Mouse (Mus musculus) ES-Bruce4 (cell line): ENCODE measurements around the gene Pcnx.

Experiments
- CTCF ChIP-seq: IDR thresholded peaks from one replicate; pipeline ENCODE4 v1.8.1; 2011; ENCODE audit warnings: low read depth, low read length
- EP300 ChIP-seq: IDR thresholded peaks from 2 replicates; pipeline ENCODE4 v1.6.1; 2011; ENCODE audit warnings: low read depth, low read length; ENCODE audit not compliant: insufficient read depth
- POLR2A ChIP-seq: IDR thresholded peaks from one replicate; pipeline ENCODE4 v1.8.1; 2011; ENCODE audit warnings: low read length; ENCODE audit not compliant: insufficient read depth

GRCm38 (mm10) chr12:81920614-81921013 is 60.8 kb downstream of the Pcnx start:
- TF ChIP-seq CTCF (no peak), POLR2A (no peak), EP300 (no peak)
